Mouse (Mus musculus) lung, postnatal 25 days (tissue): ENCODE measurements at regions not wholly inside any gene's neighbourhood (a gene's known extent, or its start where the extent isn't known, plus 50 kb on each side); places are given as distances from the start of the nearest gene placed in this dataset.

ENCODE experiments used
- DNase-seq: peaks from one replicate; pipeline ENCODE4 v3.0.0; 2022; ENCODE audit warnings: low spot score

DNA sequence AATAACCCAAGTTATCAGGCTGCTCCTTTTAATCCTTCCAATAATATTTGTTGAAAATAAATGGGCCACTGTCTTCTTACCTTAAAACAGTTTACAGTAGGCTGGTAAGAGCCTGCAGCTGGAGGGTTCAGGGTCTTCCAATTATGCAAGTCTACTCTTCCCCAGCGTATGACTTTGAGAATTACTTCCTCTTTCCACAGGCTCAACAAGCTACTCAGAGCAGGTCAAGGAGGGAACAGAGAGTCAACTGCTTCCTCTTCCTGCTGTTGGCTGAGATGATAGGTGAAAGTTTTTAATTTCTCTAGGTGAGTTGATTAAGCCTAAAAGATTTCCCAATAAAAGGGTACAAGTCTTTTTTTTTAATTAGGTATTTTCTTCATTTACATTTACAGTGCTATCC is 176.9 kb upstream of the Nampt start:
- no peak for DNase-seq

DNA sequence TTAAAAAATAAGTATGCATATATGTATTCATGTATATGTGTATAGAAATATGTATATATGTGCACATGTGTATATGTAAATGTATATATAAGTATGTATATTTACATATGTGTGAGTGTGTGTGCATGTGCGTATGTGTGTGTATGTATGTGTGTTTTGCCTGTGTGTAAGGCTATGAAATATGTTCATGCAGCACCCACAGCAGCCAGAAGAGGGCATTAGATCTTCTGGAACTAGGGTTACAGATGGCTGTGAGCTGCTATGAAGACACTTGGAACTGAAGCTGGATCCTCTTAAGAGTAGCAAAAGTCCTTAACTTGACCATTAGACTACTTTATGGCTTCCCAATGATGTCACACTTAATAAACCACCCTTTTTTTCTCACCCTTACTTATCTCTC is 166.2 kb upstream of the Nampt start:
- DNase-seq = no peak

DNA sequence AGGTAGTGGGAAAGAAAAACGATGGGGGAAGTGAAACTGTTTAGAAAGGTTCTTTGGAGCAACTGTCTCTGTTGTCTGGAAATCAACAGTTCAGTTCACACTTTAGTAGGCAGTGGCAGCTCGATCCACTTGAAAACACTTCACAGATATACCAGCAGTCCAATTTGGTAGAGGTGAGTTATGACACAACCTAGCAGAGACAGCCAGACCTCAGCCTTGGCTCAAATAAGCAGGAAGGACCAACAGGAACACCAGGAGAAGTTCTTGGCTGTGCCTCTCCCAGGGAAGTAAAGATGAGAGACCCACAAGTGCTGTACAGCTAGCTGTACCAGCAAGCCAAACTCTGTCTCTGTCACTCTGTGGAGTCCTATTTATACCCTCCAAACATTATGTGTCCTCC is 163.2 kb upstream of the Nampt start:
- no peak for DNase-seq

DNA sequence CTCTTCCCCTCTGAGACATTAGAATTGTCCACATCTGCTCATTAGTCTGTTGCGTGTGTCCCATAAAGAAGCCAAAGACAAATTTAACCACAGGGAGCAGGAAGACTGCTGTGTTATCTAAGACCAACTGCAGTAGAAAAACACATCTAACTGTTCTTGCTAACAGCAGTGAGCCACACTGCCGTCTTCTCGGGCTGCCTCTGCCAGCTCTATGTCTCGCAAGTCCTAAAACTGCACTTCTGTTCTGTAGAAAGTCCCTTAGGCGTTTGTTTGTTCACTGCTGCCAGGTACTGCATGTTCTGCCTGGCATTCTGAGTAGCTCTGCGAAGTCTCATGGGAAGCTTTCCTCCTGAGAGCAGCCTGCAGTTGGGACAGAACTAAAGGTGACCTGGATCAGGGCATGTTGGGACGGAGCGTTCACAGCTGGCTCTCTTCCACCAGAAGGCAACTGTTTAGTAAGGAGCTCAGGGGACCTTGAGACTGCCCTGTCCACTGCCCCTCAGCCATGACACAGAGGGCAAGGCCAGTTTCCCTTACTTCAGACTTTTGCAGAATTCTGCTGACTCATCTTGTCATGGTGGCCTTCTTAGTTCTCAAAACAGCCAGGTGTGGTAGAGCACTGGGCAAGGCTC is 157.4 kb upstream of the Nampt start:
- peak; percentile 28 for DNase-seq

DNA sequence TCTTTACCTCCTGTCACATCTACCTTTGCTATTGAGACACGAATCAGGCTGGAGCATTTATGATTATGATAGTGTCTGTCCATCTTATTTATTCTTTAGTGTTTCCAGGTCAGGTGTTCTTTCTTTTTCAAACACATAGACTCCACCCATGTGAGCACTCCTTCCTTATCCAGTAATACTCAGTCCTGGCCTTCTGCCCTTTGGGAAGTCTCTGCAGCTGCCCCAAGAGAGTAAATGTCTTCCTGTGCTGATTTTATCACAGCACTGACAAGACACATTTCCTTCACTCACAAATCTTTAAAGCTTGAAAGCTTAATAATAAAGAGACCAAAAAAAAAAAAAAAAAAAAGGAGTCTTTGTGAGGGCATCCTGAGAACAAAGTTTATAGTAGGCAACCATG is 153.3 kb upstream of the Nampt start:
- peak; percentile 28 for DNase-seq

DNA sequence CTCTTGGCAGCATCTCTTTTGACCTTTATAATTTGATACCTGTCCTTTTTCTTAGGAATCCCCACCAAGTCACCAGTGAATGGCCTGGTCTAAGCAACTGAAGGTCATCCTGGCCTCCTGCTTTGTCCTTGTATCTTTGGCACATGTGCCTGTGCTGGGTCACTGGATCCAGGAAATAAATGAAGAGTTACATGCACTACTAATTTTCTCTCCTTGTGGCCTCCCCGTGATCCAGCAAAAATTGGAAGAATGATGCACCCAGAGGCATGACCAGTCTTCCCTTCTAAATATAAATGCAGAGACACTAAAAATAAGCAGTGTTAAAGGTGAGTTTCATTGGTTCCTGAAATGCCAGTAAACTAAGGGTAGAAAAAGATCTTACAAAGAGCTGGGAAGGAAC is 141.4 kb upstream of the Nampt start:
- no peak for DNase-seq

DNA sequence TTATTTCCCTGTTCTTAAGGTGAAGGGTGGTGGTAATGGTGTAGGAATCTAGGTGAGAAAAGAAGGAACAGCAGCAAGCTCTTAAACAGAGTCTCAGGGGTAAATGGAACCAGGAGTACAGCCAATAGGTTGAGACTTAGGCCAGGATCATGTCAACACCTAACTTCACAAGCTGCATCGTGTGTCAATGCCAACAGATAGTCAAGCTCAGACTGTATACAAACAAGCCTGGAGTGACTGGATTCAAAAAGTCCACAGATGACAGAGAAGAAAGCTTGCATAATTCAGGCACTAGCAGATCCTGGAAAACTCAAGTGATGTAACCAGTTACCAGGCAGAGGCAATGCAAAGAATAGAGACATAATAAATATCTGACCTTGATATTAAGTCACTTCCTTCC is 140.6 kb upstream of the Nampt start:
- DNase-seq = no peak

DNA sequence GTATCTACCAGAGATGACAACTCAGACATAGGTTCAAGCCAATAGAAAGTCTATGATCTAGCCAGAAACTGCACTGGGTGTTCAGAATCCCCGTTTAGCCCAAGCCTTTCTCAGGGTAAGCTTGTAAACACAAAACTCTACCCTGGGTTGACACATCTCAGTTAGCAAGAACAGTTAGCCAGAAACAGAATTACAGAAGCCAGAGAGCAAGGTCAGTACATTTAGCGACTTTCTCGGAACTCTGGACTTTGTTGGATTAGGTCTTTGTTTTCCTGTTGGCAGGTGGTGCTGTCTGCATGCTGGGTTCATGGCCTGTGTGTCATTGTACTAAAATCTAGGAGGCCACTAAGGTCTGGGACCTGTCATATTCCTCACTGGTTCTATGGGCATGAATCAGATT is 137.4 kb upstream of the Nampt start:
- DNase-seq = no peak

DNA sequence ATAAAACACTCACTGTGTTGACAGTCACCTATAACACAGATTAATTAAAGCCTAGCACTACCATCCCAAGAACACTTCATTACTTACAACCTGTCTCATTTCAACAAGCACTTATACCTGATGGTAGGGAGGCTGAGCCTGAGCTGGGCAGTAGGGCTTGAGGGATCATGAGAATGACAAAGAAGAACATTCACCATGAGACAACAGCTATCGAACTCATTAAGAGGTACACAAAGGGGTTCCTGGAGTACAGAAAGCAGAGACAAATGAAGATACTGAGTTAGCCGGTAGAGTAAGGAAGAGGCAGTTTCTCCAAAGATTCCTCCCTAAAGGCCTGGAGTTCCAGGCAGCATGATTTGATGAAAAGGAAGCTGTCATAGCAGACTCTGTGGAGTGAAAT is 136.0 kb upstream of the Nampt start:
- no peak for DNase-seq

DNA sequence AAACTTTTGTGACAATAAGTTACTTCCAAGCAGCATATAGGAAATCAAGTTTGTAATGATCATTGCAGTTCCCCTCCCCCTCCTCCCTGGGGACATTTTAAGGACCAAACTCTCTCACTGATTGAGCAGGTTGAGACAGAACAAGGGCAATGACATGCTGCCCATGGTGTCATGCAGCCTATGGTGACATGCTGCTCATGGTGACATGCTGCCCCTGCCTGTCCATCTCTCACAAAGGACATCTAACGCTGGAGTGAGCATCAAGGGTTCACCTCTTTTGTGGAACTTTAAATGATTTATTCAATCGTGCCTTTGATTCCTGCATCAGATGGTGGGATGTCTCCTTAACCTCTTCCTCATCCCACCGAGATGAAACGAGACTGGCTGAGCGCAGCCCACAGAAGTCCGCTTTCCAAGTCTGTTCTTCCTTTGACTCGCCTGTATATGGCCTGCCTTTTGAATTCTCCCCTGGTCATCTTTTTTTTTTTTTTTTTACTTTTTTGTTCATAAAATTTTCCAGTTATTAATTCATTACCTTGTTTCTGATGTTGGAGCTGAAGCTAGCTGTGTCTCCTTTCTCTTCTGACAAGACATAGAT is 133.5 kb upstream of the Nampt start:
- DNase-seq = no peak

DNA sequence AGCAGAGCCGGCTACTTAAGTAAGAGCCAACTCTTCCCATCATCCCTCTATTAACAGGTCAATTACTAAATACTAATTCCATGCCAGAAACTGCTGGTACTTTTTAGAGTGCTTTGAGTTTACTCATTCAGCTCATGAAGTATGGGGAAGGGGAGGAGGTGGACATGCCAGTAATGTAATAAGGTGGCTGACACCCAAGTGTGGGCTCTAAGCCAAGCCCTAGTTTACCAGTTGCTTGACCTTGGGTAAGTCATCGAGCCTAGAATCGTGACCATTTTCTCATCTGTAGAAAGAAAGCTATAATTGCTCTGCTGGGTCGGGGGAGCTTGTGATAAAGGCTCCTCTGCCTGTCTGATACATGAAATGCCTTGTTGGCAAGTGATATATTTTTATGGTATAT is 130.0 kb upstream of the Nampt start:
- DNase-seq = no peak

DNA sequence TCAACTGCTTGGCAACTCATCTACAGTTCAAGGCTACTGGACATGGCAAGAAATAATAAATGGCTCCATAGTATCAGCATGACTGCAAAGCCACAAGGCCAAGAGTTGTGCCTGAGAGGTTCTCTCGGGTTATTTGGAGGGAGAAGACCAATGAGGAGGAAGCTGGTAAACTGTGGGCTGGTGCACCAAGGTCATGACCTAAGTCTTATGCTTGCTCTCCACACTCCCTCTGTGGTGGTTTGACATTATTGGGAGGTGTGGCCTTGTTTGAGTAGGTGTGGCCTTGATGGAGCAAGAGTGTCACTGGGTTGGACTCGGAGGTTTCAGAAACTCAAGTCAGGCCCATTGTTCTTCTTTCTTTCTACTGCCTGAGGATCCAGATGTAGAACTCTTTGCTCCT is 129.2 kb upstream of the Nampt start:
- DNase-seq = no peak

DNA sequence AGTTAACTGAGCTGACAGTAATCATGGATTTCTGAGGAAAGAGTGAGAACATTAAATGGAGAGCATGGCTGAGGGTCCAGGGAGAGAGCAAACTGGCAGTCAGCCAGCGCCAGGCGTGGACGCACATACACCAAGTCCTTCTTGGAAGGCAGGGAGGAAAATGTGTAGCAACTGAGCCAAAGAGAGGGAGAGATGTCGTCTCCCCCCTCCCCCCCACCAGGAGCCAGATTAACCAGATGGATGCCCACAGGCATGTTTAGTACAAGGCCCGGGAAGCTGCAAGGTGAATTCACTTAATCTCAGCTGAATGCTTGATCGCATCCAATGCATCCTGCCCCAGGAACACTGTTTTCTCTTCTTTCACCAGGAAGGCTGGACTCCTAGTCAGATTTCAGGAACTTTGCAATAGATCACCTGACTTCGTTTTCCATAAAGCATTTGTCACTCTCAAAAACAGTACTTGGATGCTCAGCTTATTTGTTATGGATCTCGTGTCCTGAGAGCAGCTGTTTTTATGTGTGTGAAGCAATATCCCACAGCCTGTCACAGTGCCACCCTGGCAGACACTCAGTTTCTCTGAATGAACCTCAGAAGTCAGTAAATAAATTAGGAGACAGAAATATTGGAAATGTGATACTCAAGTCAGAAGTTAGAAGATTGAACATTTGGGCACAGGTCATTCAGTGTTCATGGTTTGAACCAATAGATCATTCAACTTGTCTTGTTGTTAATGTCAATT is 127.1 kb upstream of the Nampt start:
- peak; percentile 43 for DNase-seq

DNA sequence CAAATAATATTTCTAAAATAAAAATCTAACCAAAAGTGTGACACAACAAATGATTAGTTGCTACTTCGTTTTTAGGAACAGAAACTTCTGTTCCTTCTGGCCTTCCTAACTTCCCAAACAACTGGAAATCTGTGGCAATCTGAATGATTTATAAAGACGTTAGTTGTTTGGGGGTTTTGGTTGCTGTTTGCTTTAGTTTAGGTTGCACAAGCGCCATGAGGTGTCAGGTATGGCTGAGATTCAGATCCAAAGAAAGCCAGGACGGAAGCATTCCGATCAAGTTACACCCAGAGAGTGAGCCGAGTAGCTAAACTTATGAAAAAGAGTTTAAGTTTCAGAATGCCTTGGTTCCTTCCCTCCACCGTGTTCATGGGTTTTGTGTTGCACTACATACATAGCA is 126.4 kb upstream of the Nampt start:
- no peak for DNase-seq

DNA sequence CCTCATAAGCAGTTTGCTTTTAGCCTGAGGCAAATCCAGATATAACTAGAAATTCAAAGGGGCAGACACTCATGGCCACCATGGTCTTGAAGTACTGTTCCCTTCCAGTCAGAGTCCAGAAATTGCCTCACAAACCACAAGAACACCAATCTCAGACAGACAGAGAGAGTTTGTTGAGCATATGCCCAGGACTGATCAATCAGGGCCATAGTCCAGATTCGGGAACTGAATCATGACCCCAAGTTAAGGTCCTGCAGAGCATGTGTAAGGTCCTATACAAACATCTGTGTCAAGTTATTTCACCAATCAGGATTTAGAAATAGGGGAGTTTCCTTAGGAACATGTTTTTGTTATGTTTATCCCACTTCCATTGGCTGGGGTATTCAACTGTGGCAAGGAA is 125.7 kb upstream of the Nampt start:
- no peak for DNase-seq

DNA sequence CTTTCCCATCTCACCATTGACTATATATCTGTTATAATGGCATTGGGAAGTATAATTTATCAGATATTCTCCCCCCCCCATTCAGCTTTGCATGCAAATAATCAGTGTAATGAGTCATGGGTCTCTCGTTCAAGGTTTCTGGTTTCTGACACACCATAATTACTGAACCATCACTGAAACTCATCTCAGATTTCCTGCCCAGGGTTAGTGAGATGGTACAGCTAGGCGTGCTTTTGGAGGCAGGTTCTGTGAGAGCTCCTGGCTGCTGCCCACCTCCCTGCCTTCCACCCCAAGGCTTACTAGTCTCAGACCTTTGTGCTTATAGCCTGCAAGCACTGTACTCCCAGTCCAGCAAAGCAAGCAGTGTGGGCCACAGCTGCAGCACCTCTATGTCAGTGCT is 122.5 kb upstream of the Nampt start:
- no peak for DNase-seq

DNA sequence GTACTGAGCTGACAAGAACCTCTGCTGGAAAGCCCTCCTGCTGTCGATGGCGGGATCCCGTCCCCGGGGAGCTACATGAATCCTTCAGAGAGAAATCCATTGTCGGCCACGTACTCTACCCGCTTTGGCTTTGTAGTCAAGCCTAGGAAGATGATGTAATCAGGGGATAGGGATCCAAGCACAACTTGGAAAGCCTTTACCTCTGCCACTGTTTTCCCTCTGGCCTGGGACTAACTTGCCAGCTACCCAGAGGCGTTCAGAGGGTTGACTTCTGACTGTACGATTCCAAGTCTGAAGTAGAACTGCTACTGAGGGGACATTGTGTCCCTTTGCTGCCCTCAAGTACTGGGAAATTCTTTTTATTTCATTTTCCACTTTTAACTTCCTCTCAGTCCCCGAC is 110.2 kb upstream of the Nampt start:
- DNase-seq = no peak

DNA sequence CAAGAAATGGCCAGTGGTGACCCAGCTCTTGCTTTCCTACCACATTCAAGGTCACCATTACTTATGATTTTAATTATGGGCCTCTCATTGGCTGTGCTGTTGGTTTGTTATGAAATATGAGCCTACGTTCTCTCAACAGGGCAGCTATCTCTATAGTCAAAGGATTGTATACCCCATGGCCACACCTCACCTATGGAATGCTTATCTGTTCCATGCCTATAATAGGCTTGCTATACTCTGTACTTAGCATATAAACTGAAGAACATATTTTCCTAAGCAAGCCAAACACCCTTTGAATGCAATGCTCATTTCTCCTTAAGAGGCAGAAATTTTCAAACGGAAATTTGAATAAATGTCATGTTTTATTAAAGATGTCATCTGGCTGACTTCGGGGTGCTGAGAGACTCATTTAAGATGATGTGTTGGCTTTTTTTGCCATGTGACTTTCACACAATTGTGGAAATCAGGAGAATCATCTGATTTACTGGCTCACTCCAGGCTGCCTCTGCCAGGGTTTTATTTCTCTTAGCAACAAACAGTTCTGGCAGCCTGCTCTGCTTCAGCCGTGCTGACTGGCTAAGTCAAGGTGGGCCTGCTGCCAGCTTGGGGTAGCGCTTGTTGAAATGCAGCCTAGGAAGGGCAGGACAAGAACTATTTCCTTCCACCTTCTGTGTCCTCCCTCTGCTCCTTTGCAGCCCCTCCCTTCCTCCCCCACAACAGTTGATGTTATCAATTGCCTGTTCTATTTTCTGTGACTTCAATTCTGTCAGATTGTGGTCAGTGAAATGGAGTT is 102.0 kb upstream of the Nampt start:
- peak; percentile 90 for DNase-seq

DNA sequence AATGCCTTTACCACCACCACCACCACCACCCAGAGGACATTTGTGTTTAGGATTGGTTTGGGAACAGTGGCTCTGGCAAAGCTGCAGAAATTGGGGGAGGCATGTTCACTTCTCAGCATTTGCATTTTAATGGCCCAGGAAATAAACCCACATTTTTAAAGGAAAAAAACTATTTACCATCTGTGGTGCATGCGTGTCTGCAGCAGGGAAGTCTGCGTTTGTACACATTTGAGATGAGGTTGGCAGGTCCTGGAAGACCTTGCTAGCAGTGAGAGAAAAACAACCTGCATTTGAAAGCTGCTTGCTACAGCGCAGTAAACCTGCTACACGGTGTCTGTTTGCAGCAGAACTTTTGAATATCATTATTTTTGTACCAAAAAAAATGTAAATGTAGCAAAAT is 100.1 kb upstream of the Nampt start:
- no peak for DNase-seq

DNA sequence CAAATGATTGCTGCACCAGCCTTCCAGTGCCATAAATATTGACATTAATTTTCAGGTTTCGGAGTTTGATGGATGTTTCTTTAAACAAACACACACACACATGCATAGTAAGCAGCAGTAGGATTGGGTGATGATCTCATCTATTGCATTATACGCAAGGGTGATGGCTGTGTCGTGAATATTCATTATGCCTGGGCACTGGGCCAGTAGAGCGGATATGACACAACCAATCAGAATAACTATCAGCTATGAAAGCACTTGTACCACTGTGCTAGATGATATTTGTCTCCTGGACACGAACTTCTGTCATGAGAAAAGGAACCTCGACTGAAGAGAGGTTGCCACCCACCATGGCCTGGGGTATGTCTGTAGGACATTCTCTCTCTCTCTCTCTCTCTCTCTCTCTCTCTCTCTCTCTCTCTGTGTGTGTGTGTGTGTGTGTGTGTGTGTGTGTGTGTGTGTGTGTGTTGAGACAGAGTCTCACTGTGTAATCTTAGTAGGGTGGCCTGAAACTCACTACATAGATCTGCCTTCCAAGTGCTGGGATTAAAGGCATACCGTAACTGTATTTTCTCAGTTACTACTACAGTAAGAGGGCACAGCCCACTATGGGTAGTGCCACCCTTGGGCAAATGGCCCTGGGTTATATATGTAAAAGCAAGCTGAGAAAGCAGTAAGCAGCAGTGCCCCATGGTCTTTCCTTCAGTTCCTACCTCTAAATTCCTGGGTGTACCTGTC is 94.7 kb upstream of the Nampt start:
- peak; percentile 23 for DNase-seq

DNA sequence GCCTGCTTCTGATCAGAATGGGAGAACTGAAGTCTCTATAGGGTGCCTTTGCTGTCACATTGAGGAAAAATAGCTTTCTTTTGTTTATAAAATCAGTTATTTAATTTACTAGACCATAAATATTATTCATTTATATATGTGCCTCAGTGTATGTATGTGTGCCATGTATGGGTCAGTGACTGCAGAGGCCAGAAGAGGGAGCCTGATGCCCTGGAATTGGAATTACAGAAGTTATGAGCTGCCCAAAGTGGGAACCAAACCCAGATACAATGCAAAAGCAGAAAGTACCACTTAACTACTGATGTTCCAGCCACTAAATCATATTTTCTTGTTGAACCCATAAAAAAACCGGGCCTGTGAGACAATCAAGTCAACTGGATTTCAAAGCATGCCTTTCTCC is 91.8 kb upstream of the Nampt start:
- no peak for DNase-seq

DNA sequence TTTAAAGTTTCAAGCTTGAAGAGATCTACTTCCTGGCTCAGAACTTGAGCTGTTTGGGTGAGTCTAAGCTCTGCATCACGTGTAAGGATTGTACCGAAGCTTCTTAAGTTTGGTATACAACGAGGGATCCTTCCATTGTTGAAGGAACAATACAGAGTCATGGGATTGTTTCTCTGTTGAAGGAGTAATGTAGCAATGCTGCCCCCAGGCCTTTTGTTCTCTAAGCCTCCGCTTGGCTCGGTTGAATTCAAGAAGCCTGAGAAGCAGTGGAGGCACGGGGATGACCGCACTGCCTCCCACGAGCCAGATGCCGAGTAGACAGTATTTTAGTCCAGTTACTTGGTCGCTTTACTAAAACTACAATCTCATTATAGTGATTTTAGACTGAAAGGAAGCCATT is 90.9 kb upstream of the Nampt start:
- DNase-seq = no peak
